Mouse (Mus musculus) c-Kit-positive CD71-negative TER-119-negative erythroid progenitor cells, embryonic 14.5 days (primary cell): ENCODE results near the gene Nemf.
A peak's percentile ranks its signal among the peaks of the same experiment; 100 is the strongest.

Source experiments
- DNase-seq: peaks from one replicate; pipeline ENCODE4 v3.0.0-alpha.2; 2013; ENCODE audit warnings: low read depth

The Nemf gene

GRCm38 (mm10) chr12:69304051-69304450 is 52.9 kb downstream of the Nemf start:
- DNase-seq = no peak

GRCm38 (mm10) chr12:69302171-69302570 is 54.8 kb downstream of the Nemf start:
- no peak for DNase-seq

- no peak for DNase-seq
These were observed 56.6 kb downstream of the Nemf start for GRCm38 (mm10) chr12:69300391-69300790.

GRCm38 (mm10) chr12:69299831-69300230 is 57.1 kb downstream of the Nemf start:
- no peak for DNase-seq

GRCm38 (mm10) chr12:69299231-69299630 is 57.7 kb downstream of the Nemf start:
- DNase-seq = no peak

GRCm38 (mm10) chr12:69298281-69298680 is 58.7 kb downstream of the Nemf start:
- no peak for DNase-seq

GRCm38 (mm10) chr12:69297411-69298150 is 59.4 kb downstream of the Nemf start:
- no peak for DNase-seq

- peak; percentile 53 for DNase-seq
These were observed 60.2 kb downstream of the Nemf start, which contains the start of gene Klhdc2 for GRCm38 (mm10) chr12:69296511-69297410. TSS of gene Klhdc2 (plus strand) at chr12:69296681.

GRCm38 (mm10) chr12:69295651-69296050 is 61.3 kb downstream of the Nemf start:
- DNase-seq = no peak

- no peak for DNase-seq
These were observed 62.0 kb downstream of the Nemf start for GRCm38 (mm10) chr12:69294936-69295335.

GRCm38 (mm10) chr12:69293815-69294214 is 63.1 kb downstream of the Nemf start:
- DNase-seq = no peak

GRCm38 (mm10) chr12:69292401-69292800 is 64.6 kb downstream of the Nemf start:
- DNase-seq = no peak

- DNase-seq = no peak
These were observed 68.3 kb downstream of the Nemf start for GRCm38 (mm10) chr12:69288699-69289098.

- DNase-seq = no peak
These were observed 69.4 kb downstream of the Nemf start for GRCm38 (mm10) chr12:69287535-69287934.

GRCm38 (mm10) chr12:69283146-69283545 is 73.8 kb downstream of the Nemf start:
- DNase-seq = no peak

GRCm38 (mm10) chr12:69280915-69281314 is 76.0 kb downstream of the Nemf start:
- no peak for DNase-seq

GRCm38 (mm10) chr12:69279931-69280469 is 77.0 kb downstream of the Nemf start:
- DNase-seq = no peak

GRCm38 (mm10) chr12:69268956-69269355 is 88.0 kb downstream of the Nemf start:
- no peak for DNase-seq

- DNase-seq = no peak
These were observed 88.9 kb downstream of the Nemf start for GRCm38 (mm10) chr12:69267956-69268632.

GRCm38 (mm10) chr12:69265031-69265430 is 91.9 kb downstream of the Nemf start:
- DNase-seq = no peak

- DNase-seq = no peak
These were observed 94.7 kb downstream of the Nemf start for GRCm38 (mm10) chr12:69262251-69262650.
